Mouse (Mus musculus): ENCODE measurements at regions not wholly inside any gene's neighbourhood (a gene's known extent, or its start where the extent isn't known, plus 50 kb on each side); places are given as distances from the start of the nearest gene placed in this dataset.

DNA sequence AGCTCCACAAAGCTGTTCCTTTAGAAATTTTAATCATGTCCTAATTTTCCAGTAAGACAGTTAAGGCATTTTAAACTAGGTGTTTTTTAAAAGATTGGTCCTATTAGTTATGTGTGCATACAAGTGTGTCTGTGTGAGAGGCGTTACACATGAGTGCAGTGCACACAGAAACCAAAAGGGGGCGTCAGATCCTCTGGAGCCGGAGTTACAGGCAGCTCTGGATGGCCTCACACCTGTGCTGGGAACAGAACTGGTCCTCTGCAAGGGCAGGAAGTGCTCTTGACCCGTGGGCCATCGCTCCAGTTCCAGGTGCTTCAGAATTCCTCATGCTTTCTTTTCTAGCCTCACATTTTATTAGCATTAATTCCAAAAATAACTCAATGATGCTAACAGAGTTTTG lies 122.3 kb downstream of the Kctd15 start:
- TF ChIP-seq CTCF (IDR thresholded peaks at IDR 0.05; ENCODE audit: low read depth, low read length) (no peak), TAL1 (conservative IDR thresholded peaks at IDR 0.05; ENCODE audit: low read depth, low read length) (no peak), POLR2AphosphoS5 (IDR thresholded peaks at IDR 0.05; ENCODE audit: insufficient replicate concordance, low read depth, low read length) (no peak), GATA1 (IDR thresholded peaks at IDR 0.05; ENCODE audit: borderline replicate concordance, low read length) (no peak), GATA2 (IDR thresholded peaks at IDR 0.05; ENCODE audit: borderline replicate concordance, low read depth, low read length) (no peak)
- Histone ChIP-seq H3K4me1 (ENCODE audit: insufficient read depth, low read depth, low read length) (no peaks in the 10 kb centered on the region), H3K9me3 (replicated peaks) (peaks cover 33% of the 10 kb centered on the region), H3K27me3 (ENCODE audit: insufficient read depth, low read length) (no peaks in the 10 kb centered on the region), H3K36me3 (replicated peaks) (no peaks in the 10 kb centered on the region), H3K4me3 (ENCODE audit: low read depth, low read length) (no peak overlapping the region)
- no peak for ATAC-seq (ENCODE audit: extremely low read depth, insufficient number of reproducible peaks, low FRiP score, poor library complexity, severe bottlenecking)
- DNase-seq (ENCODE audit: low spot score): no peak

DNA sequence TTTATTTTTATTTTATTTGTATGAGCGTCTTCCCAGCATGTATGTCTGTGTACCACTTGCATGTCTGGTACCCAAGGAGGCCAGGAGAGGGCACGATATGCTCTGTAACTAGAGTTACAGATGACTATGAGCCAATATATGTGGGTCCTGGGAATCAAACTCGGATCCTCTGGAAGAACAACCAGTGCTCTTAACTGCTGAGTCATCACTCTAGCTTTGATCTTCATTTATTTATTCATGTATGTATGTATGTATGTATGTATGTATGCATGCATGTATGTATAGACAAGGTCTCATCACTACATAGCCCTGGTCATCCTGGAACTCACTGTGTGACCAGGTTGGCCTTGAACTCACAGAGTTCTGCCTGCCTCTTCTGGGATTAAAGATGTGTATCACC lies 124.9 kb downstream of the Kctd15 start:
- H3K4me1 ChIP-seq (ENCODE audit: insufficient read depth, low read depth, low read length): no peaks in the 10 kb centered on the region
- TF ChIP-seq POLR2AphosphoS5 (IDR thresholded peaks at IDR 0.05; ENCODE audit: insufficient replicate concordance, low read depth, low read length) (no peak), GATA1 (IDR thresholded peaks at IDR 0.05; ENCODE audit: borderline replicate concordance, low read length) (no peak), TAL1 (conservative IDR thresholded peaks at IDR 0.05; ENCODE audit: low read depth, low read length) (no peak)
- no peaks in the 10 kb centered on the region for H3K27me3 ChIP-seq (ENCODE audit: insufficient read depth, low read length)
- peaks cover 16% of the 10 kb centered on the region; the same call in 1 of the 2 replicates for H3K9me3 ChIP-seq (replicated peaks)
- ATAC-seq (ENCODE audit: extremely low read depth, insufficient number of reproducible peaks, low FRiP score, poor library complexity, severe bottlenecking): no peak
- no peak overlapping the region for H3K4me3 ChIP-seq (ENCODE audit: low read depth, low read length)
- no peaks in the 10 kb centered on the region for H3K36me3 ChIP-seq (replicated peaks)
- no peak for DNase-seq (ENCODE audit: low spot score)

DNA sequence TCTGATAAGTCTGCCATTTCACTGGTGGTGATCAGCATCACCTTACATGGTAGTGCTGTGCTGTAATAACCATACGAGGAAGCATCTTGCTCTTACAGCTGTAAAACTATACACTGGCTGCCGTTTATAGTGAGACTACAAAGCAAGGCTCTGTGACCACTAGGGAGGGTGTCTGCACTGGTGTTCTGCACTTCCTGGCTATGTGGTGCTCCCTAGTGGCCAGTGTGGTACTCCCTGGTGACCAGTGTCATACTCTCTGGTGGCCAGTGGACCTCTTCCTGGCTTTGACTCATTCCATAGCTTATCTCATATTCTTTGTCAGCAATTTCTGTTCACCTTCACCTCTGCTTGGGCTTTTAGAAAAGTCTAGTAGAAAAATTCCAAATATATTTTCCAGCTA lies 114.7 kb upstream of the Lsm14a start:
- DNase-seq (ENCODE audit: low spot score) (no peak), ATAC-seq (ENCODE audit: extremely low read depth, insufficient number of reproducible peaks, low FRiP score, poor library complexity, severe bottlenecking) (no peak)
- H3K4me3 ChIP-seq (ENCODE audit: low read depth, low read length): no peak overlapping the region
- TF ChIP-seq GATA2 (IDR thresholded peaks at IDR 0.05; ENCODE audit: borderline replicate concordance, low read depth, low read length) (no peak), CTCF (IDR thresholded peaks at IDR 0.05; ENCODE audit: low read depth, low read length) (no peak), POLR2AphosphoS5 (IDR thresholded peaks at IDR 0.05; ENCODE audit: insufficient replicate concordance, low read depth, low read length) (no peak)
- no peaks in the 10 kb centered on the region for H3K27me3 ChIP-seq (ENCODE audit: insufficient read depth, low read length)
- no peaks in the 10 kb centered on the region for H3K4me1 ChIP-seq (ENCODE audit: insufficient read depth, low read depth, low read length)
- no peaks in the 10 kb centered on the region for H3K36me3 ChIP-seq (replicated peaks)
- H3K9me3 ChIP-seq (replicated peaks): peaks cover 29% of the 10 kb centered on the region

DNA sequence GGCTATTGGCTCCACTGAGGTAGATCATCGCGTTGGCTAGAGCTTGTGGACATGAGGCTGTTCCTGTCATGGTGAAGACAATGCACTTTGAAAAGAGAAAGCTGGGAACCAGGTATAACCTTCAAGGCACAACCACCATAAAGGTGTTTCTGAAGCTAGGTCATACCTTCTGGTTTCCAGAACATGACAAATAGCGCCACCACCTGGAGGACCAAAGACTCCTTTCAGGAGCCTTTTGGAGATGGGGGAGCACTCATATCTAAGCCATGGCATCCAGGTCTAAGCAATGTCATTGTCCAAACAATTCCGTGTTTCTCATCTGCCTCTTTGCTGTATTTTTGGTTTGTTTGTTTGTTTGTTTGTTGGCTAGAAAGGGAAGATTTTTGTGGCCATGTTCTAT lies 113.7 kb upstream of the Lsm14a start:
- H3K36me3 ChIP-seq (replicated peaks): no peaks in the 10 kb centered on the region
- no peak overlapping the region for H3K4me3 ChIP-seq (ENCODE audit: low read depth, low read length)
- H3K27me3 ChIP-seq (ENCODE audit: insufficient read depth, low read length): no peaks in the 10 kb centered on the region
- peaks cover 36% of the 10 kb centered on the region for H3K9me3 ChIP-seq (replicated peaks)
- TF ChIP-seq GATA1 (IDR thresholded peaks at IDR 0.05; ENCODE audit: borderline replicate concordance, low read length) (no peak), POLR2AphosphoS5 (IDR thresholded peaks at IDR 0.05; ENCODE audit: insufficient replicate concordance, low read depth, low read length) (no peak), TAL1 (conservative IDR thresholded peaks at IDR 0.05; ENCODE audit: low read depth, low read length) (no peak), CTCF (IDR thresholded peaks at IDR 0.05; ENCODE audit: low read depth, low read length) (no peak), GATA2 (IDR thresholded peaks at IDR 0.05; ENCODE audit: borderline replicate concordance, low read depth, low read length) (no peak)
- H3K4me1 ChIP-seq (ENCODE audit: insufficient read depth, low read depth, low read length): no peaks in the 10 kb centered on the region
- DNase-seq (ENCODE audit: low spot score) (no peak), ATAC-seq (ENCODE audit: extremely low read depth, insufficient number of reproducible peaks, low FRiP score, poor library complexity, severe bottlenecking) (no peak)

DNA sequence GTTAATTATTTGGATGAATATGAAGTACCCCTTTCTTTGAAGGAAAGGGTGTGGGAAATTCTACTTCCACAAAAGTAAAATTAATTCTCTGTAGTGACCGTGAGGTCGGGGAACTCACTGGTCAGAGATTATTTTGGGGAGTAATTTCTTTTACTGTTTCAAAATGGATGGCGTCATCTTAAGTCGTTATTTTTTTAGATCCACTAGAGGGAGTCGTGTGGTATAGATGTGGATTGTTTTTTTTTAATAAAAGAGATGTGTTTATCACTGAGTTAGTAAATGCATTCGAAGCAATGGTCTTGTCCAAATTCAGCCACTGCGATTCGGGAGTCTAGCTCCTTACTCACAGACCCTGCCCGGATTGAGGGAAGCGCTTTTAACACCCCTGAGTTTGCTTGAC lies 100.8 kb upstream of the Lsm14a start:
- Histone ChIP-seq H3K4me3 (ENCODE audit: low read depth, low read length) (no peak overlapping the region), H3K9me3 (replicated peaks) (peaks cover 23% of the 10 kb centered on the region)
- no peak for ATAC-seq (ENCODE audit: extremely low read depth, insufficient number of reproducible peaks, low FRiP score, poor library complexity, severe bottlenecking)

DNA sequence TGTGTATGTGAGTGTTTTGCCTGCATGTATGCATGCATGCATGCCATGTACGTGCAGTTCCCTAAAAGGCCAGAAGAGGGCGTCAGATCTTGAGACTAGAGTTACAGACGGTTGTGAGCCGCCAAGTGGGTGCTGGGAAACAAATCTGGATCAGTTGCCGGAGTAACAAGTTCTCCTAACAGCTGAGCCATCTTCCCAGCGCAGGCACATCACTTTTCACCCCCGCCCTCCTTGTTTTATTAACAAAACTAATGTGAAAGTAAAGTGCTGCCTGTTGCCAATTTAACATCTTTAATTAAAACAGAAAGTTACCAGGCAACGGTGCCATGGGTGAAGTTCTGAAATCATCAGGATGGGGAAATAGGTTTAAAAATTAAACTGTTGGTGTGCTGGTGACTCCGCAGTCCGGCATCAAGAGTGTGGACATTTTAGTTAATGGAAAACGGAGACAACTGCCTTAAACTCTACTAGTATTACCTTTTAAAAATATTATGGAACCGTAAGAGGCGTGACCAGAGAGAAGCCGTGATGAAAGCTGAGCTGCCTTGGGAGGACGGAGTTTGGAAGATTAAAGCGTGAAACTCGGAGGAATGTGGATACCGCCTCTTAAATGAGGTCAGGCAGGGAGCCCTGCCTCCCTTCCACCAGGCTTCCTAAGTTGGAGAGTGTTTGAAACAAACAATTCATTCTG lies 91.9 kb upstream of the Lsm14a start:
- H3K9me3 ChIP-seq (replicated peaks): peaks cover 14% of the 10 kb centered on the region
- H3K36me3 ChIP-seq (replicated peaks): no peaks in the 10 kb centered on the region
- H3K27me3 ChIP-seq (ENCODE audit: insufficient read depth, low read length): no peaks in the 10 kb centered on the region
- no peak for TF ChIP-seq GATA2 (IDR thresholded peaks at IDR 0.05; ENCODE audit: borderline replicate concordance, low read depth, low read length)
- no peak for TF ChIP-seq POLR2AphosphoS5 (IDR thresholded peaks at IDR 0.05; ENCODE audit: insufficient replicate concordance, low read depth, low read length)
- no peak for TF ChIP-seq GATA1 (IDR thresholded peaks at IDR 0.05; ENCODE audit: borderline replicate concordance, low read length)
- TF ChIP-seq TAL1 (conservative IDR thresholded peaks at IDR 0.05; ENCODE audit: low read depth, low read length): no peak
- TF ChIP-seq CTCF (IDR thresholded peaks at IDR 0.05; ENCODE audit: low read depth, low read length): no peak
- no peaks in the 10 kb centered on the region for H3K4me1 ChIP-seq (ENCODE audit: insufficient read depth, low read depth, low read length)
- no peak for ATAC-seq (ENCODE audit: extremely low read depth, insufficient number of reproducible peaks, low FRiP score, poor library complexity, severe bottlenecking)
- no peak for DNase-seq (ENCODE audit: low spot score)
- H3K4me3 ChIP-seq (ENCODE audit: low read depth, low read length): no peak overlapping the region

More for the DNA sequence above, 100.8 kb upstream of the Lsm14a start:
- Histone ChIP-seq H3K36me3 (replicated peaks) (no peaks in the 10 kb centered on the region), H3K4me1 (ENCODE audit: insufficient read depth, low read depth, low read length) (no peaks in the 10 kb centered on the region), H3K27me3 (ENCODE audit: insufficient read depth, low read length) (no peaks in the 10 kb centered on the region)
- TF ChIP-seq POLR2AphosphoS5 (IDR thresholded peaks at IDR 0.05; ENCODE audit: insufficient replicate concordance, low read depth, low read length): no peak
- no peak for TF ChIP-seq GATA2 (IDR thresholded peaks at IDR 0.05; ENCODE audit: borderline replicate concordance, low read depth, low read length)
- TF ChIP-seq TAL1 (conservative IDR thresholded peaks at IDR 0.05; ENCODE audit: low read depth, low read length): no peak
- TF ChIP-seq GATA1 (IDR thresholded peaks at IDR 0.05; ENCODE audit: borderline replicate concordance, low read length): no peak
- no peak for TF ChIP-seq CTCF (IDR thresholded peaks at IDR 0.05; ENCODE audit: low read depth, low read length)
- no peak for DNase-seq (ENCODE audit: low spot score)
